Mouse (Mus musculus) spleen, adult 2 months (tissue): ENCODE measurements around the gene Nav2.

ENCODE experiments used
- CTCF ChIP-seq: fragments of 200-500 bp; IDR thresholded peaks from 2 replicates; pipeline ENCODE4 v1.5.1; 2011; ENCODE audit warnings: mild to moderate bottlenecking, inconsistent platforms; ENCODE audit not compliant: insufficient read depth, insufficient read length, insufficient replicate concordance; ENCODE audit errors: extremely low read depth
- POLR2A ChIP-seq: fragments of 200-500 bp; IDR thresholded peaks from 2 replicates; pipeline ENCODE4 v1.6.1; 2011; ENCODE audit warnings: low read depth, low read length, inconsistent platforms

- TF ChIP-seq CTCF (no peak), POLR2A (no peak)
These were observed 381.8 kb downstream of the Nav2 start for GRCm38 (mm10) chr7:49290308-49290707.
